Mouse (Mus musculus) lung, postnatal 36 days (tissue): Measurements from ENCODE around the gene N4bp2.

Source experiments
- DNase-seq: peaks from one replicate; pipeline ENCODE4 v3.0.0; 2022; ENCODE audit warnings: mixed read lengths

N4bp2 gene

GRCm38 (mm10) chr5:65831917-65832618, 68.7 kb downstream of the N4bp2 start:
- DNase-seq: peak; percentile 15

- DNase-seq: no peak
These were observed 69.8 kb downstream of the N4bp2 start for GRCm38 (mm10) chr5:65833092-65833491.

- no peak for DNase-seq
These were observed 70.6 kb downstream of the N4bp2 start for GRCm38 (mm10) chr5:65833766-65834498.

GRCm38 (mm10) chr5:65838053-65838452, 74.7 kb downstream of the N4bp2 start:
- no peak for DNase-seq

- no peak for DNase-seq
These were observed 79.6 kb downstream of the N4bp2 start for GRCm38 (mm10) chr5:65842947-65843346.

- DNase-seq: no peak
These were observed 83.2 kb downstream of the N4bp2 start for GRCm38 (mm10) chr5:65846534-65846933.

- DNase-seq: no peak
These were observed 83.6 kb downstream of the N4bp2 start for GRCm38 (mm10) chr5:65846958-65847357.

DNA sequence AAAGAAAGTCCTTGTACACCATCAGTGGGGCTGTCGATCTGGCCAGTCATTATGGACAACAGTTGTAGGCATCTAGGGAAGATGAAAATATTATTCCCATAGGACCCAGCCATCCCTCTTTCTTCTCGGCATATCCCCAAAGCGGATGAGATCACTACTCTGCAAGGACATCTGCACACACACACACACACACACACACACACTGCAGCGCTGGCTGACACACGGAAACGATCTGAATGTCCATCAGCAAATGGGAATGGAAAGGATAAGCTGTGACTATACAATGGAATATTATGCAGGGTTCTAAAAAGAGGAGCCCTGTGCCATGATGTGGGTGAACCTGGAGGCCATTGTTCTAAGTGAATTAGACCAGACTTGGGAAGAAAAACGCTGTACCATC, 84.3 kb downstream of the N4bp2 start:
- DNase-seq: no peak

DNA sequence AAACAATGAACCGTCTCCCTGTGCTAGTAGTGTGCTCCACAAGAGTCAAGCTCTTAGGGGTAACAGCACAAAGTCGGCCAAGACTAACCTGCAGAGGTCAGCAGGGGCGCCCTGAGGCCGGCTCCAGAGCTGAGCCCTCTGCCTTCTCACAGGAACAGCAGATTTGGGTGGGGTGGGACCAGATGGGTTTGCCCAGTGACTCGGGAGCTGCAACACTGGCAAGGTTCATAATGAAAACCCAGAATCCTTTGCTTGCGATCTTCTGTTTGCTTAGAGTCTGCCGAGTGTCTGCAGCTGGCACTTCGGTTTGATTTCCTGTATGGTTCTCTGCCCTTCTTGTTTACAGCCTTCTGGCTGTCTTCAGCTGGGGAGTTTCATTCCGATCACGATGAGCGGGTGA, 87.4 kb downstream of the N4bp2 start:
- DNase-seq: peak; percentile 38

DNA sequence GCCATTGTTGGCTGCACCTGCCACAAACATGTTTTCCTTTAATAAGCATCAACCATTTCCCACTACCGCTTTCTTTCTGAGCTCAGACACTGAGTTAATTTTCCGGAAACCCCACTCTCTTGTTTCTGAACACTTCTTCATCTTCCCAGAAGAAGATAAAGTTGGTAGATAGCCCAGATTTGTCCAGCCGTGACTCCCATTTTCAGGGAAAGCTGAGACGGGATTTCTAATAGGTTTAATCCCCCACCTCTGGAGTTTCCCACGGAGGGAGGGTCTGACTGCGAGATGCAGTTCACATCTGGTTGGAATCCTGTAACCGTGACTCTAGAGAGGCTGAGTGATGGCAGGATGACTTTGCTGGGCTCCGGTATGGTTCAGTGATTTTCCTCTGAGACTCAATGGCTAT, 91.5 kb downstream of the N4bp2 start:
- DNase-seq: no peak

- DNase-seq: no peak
These were observed 92.2 kb downstream of the N4bp2 start for GRCm38 (mm10) chr5:65855571-65855970.

- DNase-seq: no peak
These were observed 93.5 kb downstream of the N4bp2 start for GRCm38 (mm10) chr5:65856591-65857411.

DNA sequence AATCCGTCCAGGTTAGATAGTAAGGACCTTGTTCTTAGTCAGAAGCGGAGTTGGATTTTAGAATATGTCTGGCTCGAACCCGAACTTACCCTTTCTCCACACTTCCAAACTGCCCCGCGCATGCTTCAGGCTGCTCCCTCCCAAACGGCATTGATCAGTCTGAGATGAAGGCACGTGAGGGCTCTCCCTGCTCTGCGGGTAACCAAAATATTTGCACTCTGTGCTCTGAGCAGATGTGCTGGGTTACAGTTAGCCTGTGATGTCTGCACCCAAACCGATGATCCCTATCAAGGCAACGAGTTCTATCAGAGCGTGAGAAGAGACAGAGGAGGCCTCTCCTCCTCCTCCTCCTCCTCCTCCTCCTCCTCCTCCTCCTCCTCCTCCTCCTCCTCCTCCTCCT, 94.6 kb downstream of the N4bp2 start:
- DNase-seq: no peak

- no peak for DNase-seq
These were observed 95.0 kb downstream of the N4bp2 start for GRCm38 (mm10) chr5:65858355-65858754.

DNA sequence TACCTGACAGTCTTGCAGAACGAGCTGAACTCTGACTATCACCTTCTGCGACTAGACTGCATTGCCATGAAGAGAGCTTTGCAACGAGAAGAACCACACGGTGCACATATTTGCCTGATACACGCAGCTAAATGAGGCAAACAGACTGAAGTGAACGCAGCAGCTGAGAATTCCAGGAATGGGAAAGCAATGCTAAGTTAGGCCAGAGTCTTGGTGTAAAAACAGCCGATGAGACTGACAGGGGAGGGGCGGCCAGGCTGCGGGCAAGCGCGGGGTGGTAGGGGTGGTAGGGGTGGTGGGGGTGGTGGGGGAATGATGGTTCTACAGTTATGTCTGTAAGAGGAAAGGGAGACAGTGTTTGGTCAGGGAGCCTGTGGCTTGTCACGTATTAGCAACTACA, 95.6 kb downstream of the N4bp2 start:
- peak; percentile 27 for DNase-seq

- no peak for DNase-seq
These were observed 96.1 kb downstream of the N4bp2 start for GRCm38 (mm10) chr5:65859396-65859795.

- DNase-seq: peak; percentile 55
These were observed 97.1 kb downstream of the N4bp2 start for GRCm38 (mm10) chr5:65860281-65861000.

- DNase-seq: no peak
These were observed 98.0 kb downstream of the N4bp2 start, which contains the start of gene Rhoh for GRCm38 (mm10) chr5:65861154-65861944. Gene Rhoh (plus strand): TSS chr5:65861213.

DNA sequence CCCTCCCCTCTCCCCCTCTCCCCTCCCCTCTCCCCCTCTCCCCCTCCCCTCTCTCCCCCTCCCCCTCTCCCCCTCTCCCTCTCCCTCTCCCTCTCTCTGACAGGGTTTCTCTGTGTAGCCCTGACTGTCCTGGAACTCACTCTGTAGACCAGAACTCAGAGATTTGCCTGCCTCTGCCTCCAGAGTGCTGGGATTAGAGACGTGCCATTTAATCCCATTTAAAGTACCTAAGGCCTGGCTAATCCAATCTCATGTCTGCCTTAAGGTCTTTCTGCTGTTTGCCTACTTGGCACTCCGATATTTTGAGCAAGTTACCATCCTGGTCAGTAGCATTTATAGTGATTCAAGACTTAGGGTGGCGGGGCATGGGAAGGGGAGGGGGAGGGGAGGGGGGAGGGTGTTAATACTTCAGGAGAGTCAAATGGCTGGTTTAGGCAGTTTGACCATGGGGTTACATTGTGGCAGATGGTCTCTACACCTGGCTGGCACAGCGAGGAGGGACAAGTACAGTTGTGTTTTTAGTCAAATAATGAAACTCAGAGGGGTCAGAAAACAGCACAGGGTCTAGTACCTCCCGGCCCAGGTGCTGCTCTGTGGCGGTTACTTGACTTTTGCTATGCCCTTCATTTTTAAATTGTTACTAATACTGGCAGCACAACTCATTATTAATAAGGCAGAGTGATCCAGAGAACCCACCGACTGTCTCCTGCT, 99.1 kb downstream of the N4bp2 start:
- no peak for DNase-seq

DNA sequence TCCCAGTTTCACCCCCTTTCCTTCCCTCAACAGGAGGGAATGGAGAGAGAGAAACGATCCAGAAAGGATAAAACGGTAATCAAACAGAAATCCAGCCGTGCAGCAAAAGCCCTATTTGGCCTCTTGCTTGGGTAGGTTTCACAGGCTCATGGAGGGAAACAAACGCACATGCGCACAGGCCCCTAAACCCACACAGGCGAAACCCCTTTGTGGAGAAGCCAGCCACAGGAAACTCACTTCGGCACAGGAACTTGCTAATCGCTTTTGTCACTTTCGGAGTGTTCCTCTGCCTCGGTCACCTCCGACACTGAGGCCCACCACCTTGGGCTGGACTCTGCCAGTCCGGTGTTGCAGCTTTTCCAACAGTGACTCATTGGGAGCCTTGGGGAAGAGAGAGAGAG, 100.0 kb downstream of the N4bp2 start:
- DNase-seq: peak; percentile 72

GRCm38 (mm10) chr5:65864486-65864885, 101.2 kb downstream of the N4bp2 start:
- no peak for DNase-seq
